Mouse (Mus musculus) lung, adult 2 months (tissue): ENCODE measurements around the gene Olfr765.
"Not testable (repeated sequence)": the region's sequence is repeated elsewhere in the genome, so short reads cannot be mapped to it uniquely, and the experiment has no call there.

ENCODE experiments used
- CTCF ChIP-seq: fragments of 200-500 bp; IDR thresholded peaks from 2 replicates; pipeline ENCODE4 v1.5.1; 2011; ENCODE audit warnings: mild to moderate bottlenecking, low read length, control low read depth; ENCODE audit not compliant: insufficient read depth
- POLR2A ChIP-seq: fragments of 200-500 bp; IDR thresholded peaks from 2 replicates; pipeline ENCODE4 v1.6.1; 2011; ENCODE audit warnings: low read depth, mild to moderate bottlenecking, control low read depth, low read length, borderline replicate concordance; ENCODE audit errors: extremely low read depth

DNA sequence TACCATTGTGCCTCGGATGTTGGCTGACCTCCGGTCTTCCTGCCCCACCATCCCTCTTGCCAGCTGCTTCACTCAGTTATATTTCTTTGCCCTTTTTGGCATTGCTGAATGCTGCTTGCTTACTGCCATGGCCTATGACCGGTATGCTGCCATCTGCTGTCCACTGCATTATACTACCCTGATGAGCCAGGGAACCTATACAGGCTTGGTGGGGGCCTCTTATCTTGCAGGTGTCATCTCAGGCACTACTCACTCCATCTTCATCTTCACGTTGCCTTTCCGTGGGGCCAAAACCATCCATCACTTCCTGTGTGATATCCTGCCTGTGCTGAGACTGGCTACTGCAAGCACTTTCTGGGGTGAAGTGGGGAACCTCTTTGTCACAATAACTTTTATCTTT, 38.3 kb downstream of the Olfr765 start:
- TF ChIP-seq POLR2A, CTCF: not testable (repeated sequence)
